Mouse (Mus musculus) gastrocnemius, postnatal 36 days (tissue): ENCODE results near the gene Ddx54. TPM values are rescaled to one million over a fixed set of nuclear protein-coding genes. Genes with fewer than 3 reads are reported as not detected.
A peak's percentile ranks its signal among the peaks of the same experiment; 100 is the strongest.

Experiments used
- DNase-seq, 2 experiments: peaks; one replicate each; pipeline ENCODE4 v3.0.0; 2022
- intact Hi-C: fragments of 180-260 bp; cut with DNase I; formaldehyde crosslinking; loops from one replicate; pipeline ENCODE4 v1.15.1; 2025
- total RNA-seq, 2 experiments: library from RNA; stranded (reverse); gene quantifications; 2 replicates each; pipeline ENCODE4 v1.2.3; 2021

Ddx54 gene
- total RNA-seq, 2 experiments from 2014 or later, result 15.8 to 17.7 TPM

DNA sequence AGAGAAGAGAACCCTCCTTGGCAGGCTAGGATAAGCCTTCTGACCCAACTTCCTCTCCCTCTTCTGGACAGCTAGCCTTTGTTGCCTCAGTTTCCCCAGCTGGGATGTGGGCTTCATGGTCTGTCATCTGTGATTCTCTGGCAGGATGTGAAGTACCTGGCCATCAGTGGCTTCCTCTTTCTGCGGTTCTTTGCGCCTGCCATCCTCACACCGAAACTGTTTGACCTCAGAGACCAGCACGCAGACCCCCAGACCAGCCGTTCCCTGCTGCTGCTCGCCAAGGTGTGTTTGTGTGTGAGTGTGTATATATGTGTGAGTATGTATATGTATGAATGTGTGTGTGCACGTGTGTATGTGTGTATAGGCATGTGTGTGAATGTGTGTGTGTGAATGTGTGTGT is 57.6 kb downstream of the Ddx54 start:
- no peak for DNase-seq

DNA sequence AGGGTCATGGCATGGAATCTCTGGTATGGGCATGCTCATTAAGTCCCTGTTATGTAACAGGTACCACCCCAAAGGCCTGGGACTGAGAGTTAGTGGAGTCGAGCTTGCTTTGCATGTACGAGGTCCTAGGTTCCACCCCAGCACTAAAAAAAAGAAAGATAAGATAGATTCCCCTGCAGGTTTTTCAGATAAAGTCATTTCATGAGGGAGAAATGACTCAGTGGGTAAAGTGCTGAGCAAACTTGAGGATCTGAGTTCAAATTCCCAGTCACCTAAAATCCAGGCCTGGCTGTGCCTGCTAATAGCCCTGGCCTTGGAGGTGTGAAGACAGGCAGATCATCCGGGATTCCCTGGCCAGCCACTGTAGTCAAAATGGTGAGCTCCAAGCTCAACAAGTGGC is 59.3 kb downstream of the Ddx54 start:
- DNase-seq, result no peak
- intact Hi-C loops, result no loop called here

More for the DNA sequence above, 57.6 kb downstream of the Ddx54 start:
- intact Hi-C loops, result no loop called here

DNA sequence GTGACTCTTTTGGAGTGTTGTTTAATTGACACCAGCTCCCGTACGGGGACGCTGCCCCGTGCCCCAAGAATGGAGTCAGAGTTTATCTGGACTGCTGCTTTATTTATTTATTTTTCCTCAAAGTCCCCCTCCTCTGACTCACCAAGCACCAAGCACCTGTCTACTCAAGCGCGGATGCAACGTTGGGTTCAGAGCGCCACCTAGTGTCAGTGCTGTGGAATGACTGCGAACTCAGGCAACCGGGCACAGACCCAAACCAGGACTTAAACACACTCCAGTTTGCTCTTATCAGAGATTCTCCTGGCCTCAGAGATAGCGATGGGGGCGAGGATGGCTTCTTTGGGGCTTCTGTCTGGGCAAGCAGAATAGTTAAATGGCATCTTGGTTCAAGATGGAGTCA is 61.1 kb downstream of the Ddx54 start:
- DNase-seq, result peak; percentile 32 to 43
- intact Hi-C loops, result loop anchor here (1.0 kb wide), 1 partner anchor 54 kb away; no protein-coding TSS in a partner anchor

GRCm38 (mm10) chr5:120674229-120675145 is 61.9 kb downstream of the Ddx54 start:
- DNase-seq, result no peak
- intact Hi-C loops, result no loop called here

DNA sequence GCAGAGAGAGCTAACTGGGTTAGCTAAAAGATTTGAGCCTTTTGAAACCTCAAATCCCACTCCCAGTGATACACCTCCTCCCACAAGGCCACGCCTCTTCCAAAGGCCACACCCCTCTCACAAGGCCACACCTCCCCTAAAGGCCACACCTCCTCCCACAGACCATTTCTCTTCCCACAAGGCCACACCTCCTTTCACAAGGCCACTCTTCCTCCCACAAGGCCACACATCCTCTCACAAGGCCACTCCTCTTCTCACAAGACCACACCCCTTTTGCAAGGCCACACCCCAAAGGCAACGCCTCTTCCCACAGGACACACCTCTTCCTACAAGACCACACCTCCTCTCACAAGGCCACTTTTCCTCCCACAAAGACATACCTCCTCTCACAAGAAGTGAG is 65.0 kb downstream of the Ddx54 start:
- intact Hi-C loops, result no loop called here
- DNase-seq, result no peak

Other genes with a start within 250 kb of the Ddx54 start
- gene Lhx5, start 181.0 kb upstream of the Ddx54 start, total RNA-seq, result not detected
- under 1 TPM; 0.59 to 0.77 TPM for gene Sdsl, start 139.9 kb upstream of the Ddx54 start, total RNA-seq
- under 1 TPM in 1 of 2 experiments, not detected in 1; 0.20 TPM for gene Sds, start 136.2 kb upstream of the Ddx54 start, total RNA-seq
- gene Plbd2, start 109.1 kb upstream of the Ddx54 start, total RNA-seq, result 10 to 100 TPM; 28.0 to 41.3 TPM
- gene Slc8b1, start 101.6 kb upstream of the Ddx54 start, total RNA-seq, result 1 to 10 TPM; 7.9 to 9.7 TPM
- 10 to 100 TPM; 35.2 to 44.6 TPM for gene Tpcn1, start 24.1 kb upstream of the Ddx54 start, total RNA-seq
- gene Iqcd, start 23.7 kb upstream of the Ddx54 start, total RNA-seq, result under 1 TPM in 1 of 2 experiments, not detected in 1; 0.15 TPM
- gene Rita1, start 150 bp upstream of the Ddx54 start, total RNA-seq, result 1 to 10 TPM; 5.6 to 6.8 TPM
- gene Cfap73, start 21.5 kb downstream of the Ddx54 start, total RNA-seq, result not detected
- gene Rasal1, start 36.1 kb downstream of the Ddx54 start, total RNA-seq, result not detected
- gene Dtx1, start 99.2 kb downstream of the Ddx54 start, total RNA-seq, result under 1 TPM; 0.38 to 0.91 TPM
- under 1 TPM; 0.18 to 0.37 TPM for gene Oas2, start 137.1 kb downstream of the Ddx54 start, total RNA-seq
- not detected for gene Oas3, start 164.9 kb downstream of the Ddx54 start, total RNA-seq
- gene Oas1e, start 182.8 kb downstream of the Ddx54 start, total RNA-seq, result not detected
- under 1 TPM; 0.15 to 0.30 TPM for gene Oas1c, start 199.8 kb downstream of the Ddx54 start, total RNA-seq
- gene Oas1f, start 234.6 kb downstream of the Ddx54 start, total RNA-seq, result not detected
- gene Oas1h, start 248.7 kb downstream of the Ddx54 start, total RNA-seq, result not detected